Mouse (Mus musculus): ENCODE data around the gene Gm49361.

Gene Gm49361

DNA sequence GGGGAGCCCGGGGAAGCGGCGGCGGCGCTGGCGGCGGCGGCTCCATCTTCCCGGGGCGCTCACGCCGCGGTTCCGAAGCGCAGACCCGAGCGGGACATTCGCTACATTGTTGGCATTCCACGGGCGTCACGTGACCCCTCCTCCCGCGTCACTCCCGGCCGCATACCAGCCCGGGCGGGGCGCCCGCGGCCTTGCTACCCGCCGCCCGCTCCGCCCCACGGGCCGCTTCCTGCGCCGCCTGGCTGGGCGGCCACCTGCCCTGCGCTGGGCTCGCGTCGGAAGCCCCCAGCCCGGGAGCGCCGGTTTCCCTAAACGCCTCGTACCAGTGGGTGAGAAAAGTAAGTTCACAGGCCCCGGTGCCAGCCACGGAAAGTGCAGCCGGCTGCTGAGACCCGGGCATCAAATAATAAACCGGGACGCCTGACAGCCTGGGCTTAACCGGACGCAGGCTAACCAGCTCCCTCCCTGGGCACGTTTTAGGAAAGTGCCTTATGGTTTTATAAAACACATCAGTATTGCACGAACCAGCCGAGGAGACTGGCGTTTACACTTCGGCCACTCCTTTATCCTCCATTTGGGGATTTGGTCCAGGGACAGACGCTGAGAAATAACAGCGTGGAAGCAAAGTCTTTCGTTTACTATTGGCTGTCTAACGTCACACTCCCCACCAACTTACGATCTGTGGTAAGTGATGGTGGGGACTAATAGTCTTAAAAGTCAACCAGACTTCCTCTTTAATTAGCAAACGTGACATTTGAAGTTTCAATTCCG is at the start of gene Gm49361:
Gene Gm49361, minus strand, starts transcription at position 103 of the 771 bp plus-strand sequence.
- TF ChIP-seq GATA4 (IDR thresholded peaks at IDR 0.05; ENCODE audit: insufficient replicate concordance, low read length) = no peak; the same call in 1 of the 2 replicates

GRCm38 (mm10) chr14:57791171-57791570 is 45.3 kb upstream of the Gm49361 start:
- no peak for TF ChIP-seq GATA4 (IDR thresholded peaks at IDR 0.05; ENCODE audit: insufficient replicate concordance, low read length)

- no peak for TF ChIP-seq GATA4 (IDR thresholded peaks at IDR 0.05; ENCODE audit: insufficient replicate concordance, low read length)
These were observed 43.9 kb upstream of the Gm49361 start for GRCm38 (mm10) chr14:57789759-57790158.

DNA sequence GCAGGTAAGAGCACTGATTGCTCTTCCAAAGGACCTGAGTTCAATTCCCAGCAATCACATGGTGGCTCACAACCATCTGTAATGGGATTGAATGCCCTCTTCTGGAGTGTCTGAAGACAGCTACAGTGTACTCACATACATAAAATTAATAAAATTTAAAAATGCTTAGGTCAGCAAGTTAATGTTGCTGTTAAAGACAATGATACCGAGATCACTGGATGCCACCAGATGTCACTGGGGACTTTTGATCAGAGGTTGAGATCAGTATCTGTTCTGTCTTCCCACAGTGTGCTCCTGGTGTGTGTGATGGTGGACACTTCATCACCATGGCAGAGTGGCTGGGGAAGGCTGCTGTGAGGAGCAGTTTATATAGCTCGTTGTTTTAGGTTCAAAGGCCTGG is 43.4 kb upstream of the Gm49361 start:
- TF ChIP-seq GATA4 (IDR thresholded peaks at IDR 0.05; ENCODE audit: insufficient replicate concordance, low read length) = no peak

DNA sequence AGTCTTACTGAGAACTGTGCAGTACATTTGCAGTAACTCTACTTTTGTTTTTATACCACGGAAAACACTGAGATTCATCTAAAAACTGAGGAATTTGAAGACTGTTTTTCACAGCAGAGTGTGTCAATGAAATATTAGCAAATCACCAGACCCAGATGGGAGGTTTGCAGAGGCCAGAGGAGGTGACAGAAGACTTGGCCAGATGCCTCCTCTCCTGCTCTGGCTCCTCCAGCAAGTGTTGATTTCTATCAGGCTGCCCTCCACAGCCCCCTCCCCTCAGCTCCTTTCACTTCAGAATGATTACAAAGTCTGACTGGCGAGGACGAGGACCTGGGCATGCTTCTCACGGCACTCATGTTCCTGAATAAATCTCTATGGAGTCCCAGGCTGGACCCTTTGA is 41.5 kb upstream of the Gm49361 start:
- no peak for TF ChIP-seq GATA4 (IDR thresholded peaks at IDR 0.05; ENCODE audit: insufficient replicate concordance, low read length)

GRCm38 (mm10) chr14:57772157-57772815 is 26.4 kb upstream of the Gm49361 start:
- TF ChIP-seq GATA4 (IDR thresholded peaks at IDR 0.05; ENCODE audit: insufficient replicate concordance, low read length) = no peak

- TF ChIP-seq GATA4 (IDR thresholded peaks at IDR 0.05; ENCODE audit: insufficient replicate concordance, low read length) = no peak
These were observed 23.2 kb upstream of the Gm49361 start for GRCm38 (mm10) chr14:57769102-57769501.

DNA sequence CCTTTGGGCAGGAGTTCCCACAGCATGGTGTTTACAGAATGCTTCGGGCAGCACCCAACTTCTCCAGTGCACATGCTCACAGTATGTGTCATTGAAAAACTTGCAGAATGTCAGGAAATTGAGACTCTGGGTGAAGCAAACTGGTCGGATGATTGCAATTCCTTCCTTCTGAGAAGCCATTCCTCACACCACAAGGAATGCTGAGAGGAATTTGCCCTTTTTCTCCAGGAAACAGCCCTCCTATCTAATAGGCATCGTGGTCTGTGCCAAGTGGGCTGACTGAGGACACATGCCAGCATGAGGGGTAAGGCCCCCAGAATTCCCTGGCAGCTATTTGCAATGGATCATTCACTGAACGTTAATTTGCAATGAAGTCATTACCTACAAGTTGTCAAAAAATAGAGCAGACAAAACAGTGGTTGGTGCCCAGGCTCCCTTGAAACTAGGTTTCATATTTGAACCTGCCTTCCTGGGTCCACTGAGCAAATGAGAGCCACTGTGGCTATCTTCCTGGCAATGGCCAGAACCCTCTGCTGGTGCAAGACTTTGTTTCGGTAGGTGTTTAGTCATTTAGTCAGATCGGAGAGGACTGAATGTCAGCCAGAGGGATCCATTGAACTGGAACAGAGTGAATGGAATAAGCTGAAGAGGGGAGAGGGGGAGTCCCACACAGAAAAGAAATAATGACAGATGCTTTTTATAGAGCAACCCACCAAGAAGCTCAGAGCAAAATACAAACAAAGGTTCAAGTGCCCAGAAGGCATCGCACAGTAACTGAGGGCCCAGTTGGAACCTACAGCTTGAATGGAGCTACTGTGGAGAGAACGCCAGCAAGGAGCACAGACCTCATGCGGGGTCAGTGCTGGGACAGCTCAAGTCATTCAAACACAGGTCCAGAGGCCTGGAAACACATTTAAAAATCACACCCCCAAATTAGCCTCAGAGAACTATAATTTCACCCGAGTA is 14.8 kb upstream of the Gm49361 start:
- TF ChIP-seq GATA4 (IDR thresholded peaks at IDR 0.05; ENCODE audit: insufficient replicate concordance, low read length) = no peak

DNA sequence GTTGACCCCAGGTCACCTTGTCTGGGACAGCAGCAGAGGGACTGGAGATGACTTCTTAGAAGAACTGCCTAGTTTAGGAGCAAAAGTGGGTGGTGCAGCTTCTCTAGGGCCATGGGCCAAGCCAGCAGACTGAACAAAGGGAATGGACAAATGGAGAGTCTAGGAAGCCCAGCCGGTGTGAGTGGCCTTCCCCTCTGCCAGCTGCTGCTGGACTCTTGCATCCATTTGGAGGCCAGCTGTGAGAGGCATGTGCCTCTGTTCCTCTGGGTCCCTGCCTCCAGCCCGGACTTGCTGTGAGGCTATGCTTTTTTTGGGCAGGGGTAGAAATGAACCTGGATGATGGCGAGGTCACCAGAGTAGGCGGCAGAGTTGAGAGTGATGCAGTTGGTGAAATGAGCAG is 12.3 kb upstream of the Gm49361 start, which contains the start of gene Lats2:
Gene Lats2, minus strand, starts transcription at position 152 of the 400 bp plus-strand sequence.
- no peak for TF ChIP-seq GATA4 (IDR thresholded peaks at IDR 0.05; ENCODE audit: insufficient replicate concordance, low read length)

DNA sequence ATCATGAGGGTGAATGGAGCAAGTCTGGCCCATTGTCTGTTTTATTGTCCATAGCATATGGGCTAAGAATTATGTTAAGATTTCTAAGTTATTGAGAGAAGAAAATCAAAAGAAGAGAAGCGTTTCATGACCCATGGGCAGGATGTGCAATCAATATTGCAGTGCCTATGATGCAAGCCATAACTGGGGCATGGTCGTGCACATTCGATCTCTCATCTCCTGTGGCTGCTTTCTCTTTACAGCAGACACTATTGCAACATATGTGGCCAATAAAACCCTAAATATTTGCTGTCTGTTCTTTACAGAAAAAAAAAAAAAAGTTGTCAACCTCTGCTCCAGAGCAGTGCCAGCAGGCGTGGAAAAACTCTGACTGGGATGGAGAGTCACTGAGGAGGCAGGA is 10.2 kb upstream of the Gm49361 start:
- TF ChIP-seq GATA4 (IDR thresholded peaks at IDR 0.05; ENCODE audit: insufficient replicate concordance, low read length) = no peak

DNA sequence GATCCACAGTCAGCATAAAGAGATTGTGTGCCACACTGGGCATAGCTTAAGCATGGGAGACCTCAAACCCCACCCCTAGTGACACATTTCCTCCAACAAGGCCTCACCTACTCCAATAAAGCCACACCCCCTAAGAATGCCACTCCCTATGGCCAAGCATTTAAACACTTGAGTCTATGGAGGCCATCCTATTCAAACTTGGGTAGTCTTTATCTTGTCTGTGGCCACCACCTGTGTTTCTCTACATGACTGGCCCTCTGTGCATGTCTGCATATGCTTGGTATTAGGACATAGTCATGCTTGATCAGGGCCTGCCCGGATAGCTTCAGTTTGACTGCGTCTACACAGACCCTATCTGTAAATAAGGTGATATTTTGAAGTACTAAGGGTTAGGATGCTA is 9.8 kb upstream of the Gm49361 start:
- TF ChIP-seq GATA4 (IDR thresholded peaks at IDR 0.05; ENCODE audit: insufficient replicate concordance, low read length) = no peak

DNA sequence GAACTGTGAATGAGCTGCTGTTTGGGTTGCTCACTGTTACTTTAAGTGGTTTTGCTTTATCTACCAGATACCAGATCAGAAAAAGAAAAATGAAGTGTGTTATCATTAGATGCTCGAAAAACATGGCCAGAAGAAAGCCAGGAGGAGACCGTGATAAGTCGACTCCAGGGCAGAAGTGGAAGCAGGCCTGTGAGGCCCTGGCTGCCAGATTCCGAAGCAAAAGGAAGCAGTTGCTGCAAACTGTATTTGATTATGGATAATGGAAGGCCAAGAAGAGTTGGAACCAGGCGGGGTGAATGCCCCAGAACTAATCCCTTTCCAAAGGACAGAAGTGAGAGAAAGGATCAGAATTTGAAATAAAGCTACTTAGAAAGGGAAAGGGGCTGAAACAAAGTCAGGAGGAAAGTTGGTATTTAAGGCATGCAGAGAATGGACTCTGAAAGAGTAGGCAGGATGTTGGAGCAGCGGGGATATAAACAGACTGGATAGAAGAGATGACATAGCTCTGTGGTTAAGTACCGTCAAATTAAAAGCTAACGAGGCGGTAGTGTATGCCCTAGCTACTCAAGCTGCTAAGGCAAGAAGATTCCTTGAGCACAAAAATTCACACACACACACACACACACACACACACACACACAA is 7.6 kb upstream of the Gm49361 start:
- TF ChIP-seq GATA4 (IDR thresholded peaks at IDR 0.05; ENCODE audit: insufficient replicate concordance, low read length) = no peak

DNA sequence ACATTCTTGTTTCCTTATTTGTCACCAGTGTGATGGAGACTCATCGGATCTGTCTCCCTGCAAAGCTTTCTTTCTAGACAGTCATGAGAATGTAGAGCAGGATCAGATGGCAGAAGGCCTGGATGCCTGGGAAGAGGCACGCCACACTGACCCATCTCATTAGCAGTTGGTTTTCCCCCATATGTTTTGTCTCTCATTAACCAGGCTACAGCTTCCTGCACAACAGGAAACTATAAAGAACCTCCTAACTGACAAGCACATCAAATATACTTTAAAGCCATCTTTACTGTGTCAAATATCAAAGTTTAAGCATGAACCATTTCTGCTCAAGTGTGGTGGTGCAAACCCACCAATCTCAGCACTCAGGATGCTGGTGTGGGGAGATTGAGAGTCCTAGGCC is 3.6 kb upstream of the Gm49361 start:
- no peak for TF ChIP-seq GATA4 (IDR thresholded peaks at IDR 0.05; ENCODE audit: insufficient replicate concordance, low read length)

GRCm38 (mm10) chr14:57745291-57745969 is 473 bp downstream of the Gm49361 start:
- TF ChIP-seq GATA4 (IDR thresholded peaks at IDR 0.05; ENCODE audit: insufficient replicate concordance, low read length) = no peak
